Mouse (Mus musculus): ENCODE measurements around the gene Pik3cb. TPM values are rescaled to one million over a fixed set of nuclear protein-coding genes. Genes with fewer than 3 reads are reported as not detected.
A peak's percentile ranks its signal among the peaks of the same experiment; 100 is the strongest.

Pik3cb gene
- total and polyA plus RNA-seq, 3 experiments: 2.2 to 7.6 TPM; not detected in 1

GRCm38 (mm10) chr9:99139194-99140023 lies 1.0 kb downstream of the Pik3cb start:
- peak; percentile 59 for DNase-seq (ENCODE audit: low read depth, low spot score)
- peak overlapping the region; percentile 81 to 95 for H3K4me3 ChIP-seq (ENCODE audit: control insufficient read depth in 1 of 2, insufficient read depth in 1 of 2, low read depth in 2 of 2, low read length in 2 of 2)
- no peaks in the 10 kb centered on the region for H3K9me3 ChIP-seq (replicated peaks; ENCODE audit: insufficient read depth, low read length)
- H3K9ac ChIP-seq (ENCODE audit: control insufficient read depth, low read depth, low read length, poor library complexity, severe bottlenecking): peak overlapping the region; percentile 88
- H3K79me2 ChIP-seq (ENCODE audit: control insufficient read depth, insufficient read depth, low read length, poor library complexity): peaks cover 8% of the 10 kb centered on the region
- peak overlapping the region; percentile 38; the same call in 1 of the 2 replicates for H3K27ac ChIP-seq (ENCODE audit: control insufficient read depth, low read depth, low read length)
- H3K4me1 ChIP-seq (ENCODE audit: control insufficient read depth in 1 of 2, insufficient read depth in 2 of 2, low read length in 2 of 2): peaks cover 3 to 7% of the 10 kb centered on the region in 2 experiments; a peak in 3 of 4 replicates
- TF ChIP-seq EP300 (IDR thresholded peaks at IDR 0.05; ENCODE audit: low read depth in 1 of 2, low read length in 2 of 2): no peak; a peak in 1 of 4 replicates
- TF ChIP-seq CHD2 (IDR thresholded peaks at IDR 0.05; ENCODE audit: low read length): no peak
- TF ChIP-seq RAD21 (IDR thresholded peaks at IDR 0.05; ENCODE audit: low read depth, low read length): no peak
- no peak for TF ChIP-seq NRF1 (IDR thresholded peaks at IDR 0.05; ENCODE audit: insufficient read depth, low read depth, low read length, poor library complexity, severe bottlenecking)
- peak; percentile 48; the same call in 1 of the 2 replicates for TF ChIP-seq SIN3A (IDR thresholded peaks at IDR 0.05; ENCODE audit: low read length)
- TF ChIP-seq CTCF (IDR thresholded peaks at IDR 0.05 in 2 of 3, conservative IDR thresholded peaks at IDR 0.05 in 1 of 3; ENCODE audit: control insufficient read depth in 1 of 3, insufficient read depth in 1 of 3, low read depth in 2 of 3, low read length in 3 of 3, poor library complexity in 1 of 3, severe bottlenecking in 1 of 3): no peak
- H3K27me3 ChIP-seq (ENCODE audit: control insufficient read depth in 1 of 2, insufficient read depth in 2 of 2, low read length in 2 of 2): no peaks in the 10 kb centered on the region
- peaks cover 0 to 9% of the 10 kb centered on the region in 2 experiments; a peak in 2 of 4 replicates for H3K36me3 ChIP-seq (ENCODE audit: control insufficient read depth in 1 of 2, insufficient read depth in 2 of 2, low read length in 2 of 2)

GRCm38 (mm10) chr9:99137301-99137700 lies 3.1 kb downstream of the Pik3cb start:
- DNase-seq (ENCODE audit: low read depth, low spot score): no peak
- Histone ChIP-seq H3K36me3 (ENCODE audit: control insufficient read depth in 1 of 2, insufficient read depth in 2 of 2, low read length in 2 of 2) (peaks cover 0 to 9% of the 10 kb centered on the region in 2 experiments; a peak in 2 of 4 replicates), H3K27ac (ENCODE audit: control insufficient read depth, low read depth, low read length) (no peak overlapping the region), H3K4me3 (ENCODE audit: control insufficient read depth in 1 of 2, insufficient read depth in 1 of 2, low read depth in 2 of 2, low read length in 2 of 2) (no peak overlapping the region), H3K9me3 (replicated peaks; ENCODE audit: insufficient read depth, low read length) (no peaks in the 10 kb centered on the region), H3K9ac (ENCODE audit: control insufficient read depth, low read depth, low read length, poor library complexity, severe bottlenecking) (no peak overlapping the region), H3K27me3 (ENCODE audit: control insufficient read depth in 1 of 2, insufficient read depth in 2 of 2, low read length in 2 of 2) (no peaks in the 10 kb centered on the region), H3K79me2 (ENCODE audit: control insufficient read depth, insufficient read depth, low read length, poor library complexity) (peaks cover 8% of the 10 kb centered on the region), H3K4me1 (ENCODE audit: control insufficient read depth in 1 of 2, insufficient read depth in 2 of 2, low read length in 2 of 2) (peaks cover 3 to 7% of the 10 kb centered on the region in 2 experiments; a peak in 3 of 4 replicates)
- TF ChIP-seq USF1 (IDR thresholded peaks at IDR 0.05; ENCODE audit: low read depth, low read length) (no peak), TCF12 (IDR thresholded peaks at IDR 0.05; ENCODE audit: low read depth, low read length) (no peak), MXI1 (IDR thresholded peaks at IDR 0.05; ENCODE audit: low read depth, low read length) (no peak), KAT2A (conservative IDR thresholded peaks at IDR 0.05; ENCODE audit: low read depth, low read length) (no peak), ZKSCAN1 (IDR thresholded peaks at IDR 0.05; ENCODE audit: low read depth, low read length) (no peak), JUND (IDR thresholded peaks at IDR 0.05; ENCODE audit: low read depth, low read length) (no peak), EP300 (IDR thresholded peaks at IDR 0.05; ENCODE audit: low read depth in 1 of 2, low read length in 2 of 2) (no peak), USF2 (IDR thresholded peaks at IDR 0.05; ENCODE audit: borderline replicate concordance in 1 of 2, insufficient read depth in 1 of 2, low read depth in 1 of 2, low read length in 2 of 2) (no peak), ZNF384 (IDR thresholded peaks at IDR 0.05; ENCODE audit: low read depth, low read length) (no peak)

All from MEL (cell line).